Mouse (Mus musculus): ENCODE data around the gene Prr15. TPM values are rescaled to one million over a fixed set of nuclear protein-coding genes. Genes with fewer than 3 reads are reported as not detected.

Prr15 gene
- polyA plus RNA-seq, 1 experiment from 2014 or later: 0.36 TPM

GRCm38 (mm10) chr6:54333652-54334396, 8.2 kb downstream of the Prr15 start:
- Histone ChIP-seq H3K4me1 (replicated peaks; ENCODE audit: control insufficient read depth, insufficient read depth, low read length) (no peaks in the 10 kb centered on the region), H3K36me3 (ENCODE audit: control insufficient read depth, insufficient read depth, low read length) (no peaks in the 10 kb centered on the region), H3K4me2 (replicated peaks; ENCODE audit: low read depth, low read length) (no peak overlapping the region), H3K27me3 (ENCODE audit: control insufficient read depth, insufficient read depth, low read length) (peaks cover 6% of the 10 kb centered on the region; the same call in 1 of the 2 replicates), H3K27ac (ENCODE audit: low read depth, low read length) (no peak overlapping the region), H3K9ac (ENCODE audit: low read depth, low read length) (no peak overlapping the region), H3K4me3 (ENCODE audit: low read depth, low read length) (no peak overlapping the region), H3K9me3 (ENCODE audit: control insufficient read depth, low read length) (no peaks in the 10 kb centered on the region)
- 52% methylated on average over 9 of the region's 9 CpGs for WGBS
- DNase-seq (ENCODE audit: low spot score): no peak
- no peak for ATAC-seq (ENCODE audit: low FRiP score)

- Histone ChIP-seq H3K4me3 (ENCODE audit: low read depth, low read length) (no peak overlapping the region), H3K36me3 (ENCODE audit: control insufficient read depth, insufficient read depth, low read length) (no peaks in the 10 kb centered on the region), H3K9ac (ENCODE audit: low read depth, low read length) (no peak overlapping the region), H3K4me2 (replicated peaks; ENCODE audit: low read depth, low read length) (no peak overlapping the region), H3K9me3 (ENCODE audit: control insufficient read depth, low read length) (no peaks in the 10 kb centered on the region), H3K27me3 (ENCODE audit: control insufficient read depth, insufficient read depth, low read length) (no peaks in the 10 kb centered on the region), H3K27ac (ENCODE audit: low read depth, low read length) (no peak overlapping the region), H3K4me1 (replicated peaks; ENCODE audit: control insufficient read depth, insufficient read depth, low read length) (no peaks in the 10 kb centered on the region)
- 83% methylated on average over 6 of the region's 6 CpGs for WGBS
- ATAC-seq (ENCODE audit: low FRiP score) (no peak), DNase-seq (ENCODE audit: low spot score) (no peak)
Observed at GRCm38 (mm10) chr6:54337321-54337720, 11.7 kb downstream of the Prr15 start.

- DNase-seq (ENCODE audit: low spot score): no peak
Observed at GRCm38 (mm10) chr6:54341133-54341532, 15.5 kb downstream of the Prr15 start.

GRCm38 (mm10) chr6:54342223-54342622, 16.6 kb downstream of the Prr15 start:
- no peaks in the 10 kb centered on the region for H3K27me3 ChIP-seq (ENCODE audit: control insufficient read depth, insufficient read depth, low read length)
- no peak overlapping the region for H3K9ac ChIP-seq (ENCODE audit: low read depth, low read length)
- no peak overlapping the region for H3K4me3 ChIP-seq (ENCODE audit: low read depth, low read length)
- no peak overlapping the region for H3K4me2 ChIP-seq (replicated peaks; ENCODE audit: low read depth, low read length)
- 88% methylated on average over 10 of the region's 10 CpGs for WGBS
- no peak overlapping the region for H3K27ac ChIP-seq (ENCODE audit: low read depth, low read length)
- H3K9me3 ChIP-seq (ENCODE audit: control insufficient read depth, low read length): no peaks in the 10 kb centered on the region
- ATAC-seq (ENCODE audit: low FRiP score): no peak
- DNase-seq (ENCODE audit: low spot score): no peak
- no peaks in the 10 kb centered on the region for H3K36me3 ChIP-seq (ENCODE audit: control insufficient read depth, insufficient read depth, low read length)
- H3K4me1 ChIP-seq (replicated peaks; ENCODE audit: control insufficient read depth, insufficient read depth, low read length): no peaks in the 10 kb centered on the region

More at GRCm38 (mm10) chr6:54341133-54341532, 15.5 kb downstream of the Prr15 start:
- H3K27ac ChIP-seq (ENCODE audit: low read depth, low read length): no peak overlapping the region
- H3K36me3 ChIP-seq (ENCODE audit: control insufficient read depth, insufficient read depth, low read length): no peaks in the 10 kb centered on the region
- 92% methylated on average over 5 of the region's 5 CpGs for WGBS
- no peak for ATAC-seq (ENCODE audit: low FRiP score)
- no peak overlapping the region for H3K4me2 ChIP-seq (replicated peaks; ENCODE audit: low read depth, low read length)
- no peak overlapping the region for H3K4me3 ChIP-seq (ENCODE audit: low read depth, low read length)
- H3K9me3 ChIP-seq (ENCODE audit: control insufficient read depth, low read length): no peaks in the 10 kb centered on the region
- H3K27me3 ChIP-seq (ENCODE audit: control insufficient read depth, insufficient read depth, low read length): no peaks in the 10 kb centered on the region
- no peaks in the 10 kb centered on the region for H3K4me1 ChIP-seq (replicated peaks; ENCODE audit: control insufficient read depth, insufficient read depth, low read length)
- no peak overlapping the region for H3K9ac ChIP-seq (ENCODE audit: low read depth, low read length)

- H3K27me3 ChIP-seq (ENCODE audit: control insufficient read depth, insufficient read depth, low read length): no peaks in the 10 kb centered on the region
- H3K4me3 ChIP-seq (ENCODE audit: low read depth, low read length): no peak overlapping the region
- H3K4me1 ChIP-seq (replicated peaks; ENCODE audit: control insufficient read depth, insufficient read depth, low read length): 0 out of 2 replicates have a peak, but pooled peaks cover 2% of the 10 kb centered on the region
- no peak overlapping the region for H3K9ac ChIP-seq (ENCODE audit: low read depth, low read length)
- no peaks in the 10 kb centered on the region for H3K36me3 ChIP-seq (ENCODE audit: control insufficient read depth, insufficient read depth, low read length)
- no peak overlapping the region for H3K27ac ChIP-seq (ENCODE audit: low read depth, low read length)
- DNase-seq (ENCODE audit: low spot score) (no peak), ATAC-seq (ENCODE audit: low FRiP score) (no peak)
- no peaks in the 10 kb centered on the region for H3K9me3 ChIP-seq (ENCODE audit: control insufficient read depth, low read length)
- WGBS: 84% methylated on average over 5 of the region's 5 CpGs
- H3K4me2 ChIP-seq (replicated peaks; ENCODE audit: low read depth, low read length): no peak overlapping the region
Observed at GRCm38 (mm10) chr6:54351860-54352259, 26.2 kb downstream of the Prr15 start.

GRCm38 (mm10) chr6:54352931-54353690, 27.5 kb downstream of the Prr15 start:
- WGBS: 65% methylated on average over 14 of the region's 14 CpGs
- no peak for DNase-seq (ENCODE audit: low spot score)
- no peak for ATAC-seq (ENCODE audit: low FRiP score)

GRCm38 (mm10) chr6:54353698-54354097, 28.1 kb downstream of the Prr15 start:
- ATAC-seq (ENCODE audit: low FRiP score) (no peak), DNase-seq (ENCODE audit: low spot score) (no peak)
- WGBS: 84% methylated on average over 5 of the region's 5 CpGs
- H3K4me2 ChIP-seq (replicated peaks; ENCODE audit: low read depth, low read length): no peak overlapping the region
- H3K4me3 ChIP-seq (ENCODE audit: low read depth, low read length): no peak overlapping the region
- no peaks in the 10 kb centered on the region for H3K36me3 ChIP-seq (ENCODE audit: control insufficient read depth, insufficient read depth, low read length)
- no peaks in the 10 kb centered on the region for H3K27me3 ChIP-seq (ENCODE audit: control insufficient read depth, insufficient read depth, low read length)
- no peaks in the 10 kb centered on the region for H3K9me3 ChIP-seq (ENCODE audit: control insufficient read depth, low read length)
- H3K27ac ChIP-seq (ENCODE audit: low read depth, low read length): no peak overlapping the region
- H3K9ac ChIP-seq (ENCODE audit: low read depth, low read length): no peak overlapping the region
- 0 out of 2 replicates have a peak, but pooled peaks cover 2% of the 10 kb centered on the region for H3K4me1 ChIP-seq (replicated peaks; ENCODE audit: control insufficient read depth, insufficient read depth, low read length)

More at GRCm38 (mm10) chr6:54352931-54353690, 27.5 kb downstream of the Prr15 start:
- H3K9ac ChIP-seq (ENCODE audit: low read depth, low read length): no peak overlapping the region
- H3K4me1 ChIP-seq (replicated peaks; ENCODE audit: control insufficient read depth, insufficient read depth, low read length): 0 out of 2 replicates have a peak, but pooled peaks cover 2% of the 10 kb centered on the region
- no peaks in the 10 kb centered on the region for H3K9me3 ChIP-seq (ENCODE audit: control insufficient read depth, low read length)
- no peaks in the 10 kb centered on the region for H3K27me3 ChIP-seq (ENCODE audit: control insufficient read depth, insufficient read depth, low read length)
- H3K36me3 ChIP-seq (ENCODE audit: control insufficient read depth, insufficient read depth, low read length): no peaks in the 10 kb centered on the region
- H3K27ac ChIP-seq (ENCODE audit: low read depth, low read length): no peak overlapping the region
- H3K4me3 ChIP-seq (ENCODE audit: low read depth, low read length): no peak overlapping the region
- no peak overlapping the region for H3K4me2 ChIP-seq (replicated peaks; ENCODE audit: low read depth, low read length)

- Histone ChIP-seq H3K9ac (ENCODE audit: low read depth, low read length) (no peak overlapping the region), H3K27me3 (ENCODE audit: control insufficient read depth, insufficient read depth, low read length) (no peaks in the 10 kb centered on the region), H3K9me3 (ENCODE audit: control insufficient read depth, low read length) (no peaks in the 10 kb centered on the region), H3K4me3 (ENCODE audit: low read depth, low read length) (no peak overlapping the region), H3K27ac (ENCODE audit: low read depth, low read length) (no peak overlapping the region), H3K36me3 (ENCODE audit: control insufficient read depth, insufficient read depth, low read length) (no peaks in the 10 kb centered on the region), H3K4me1 (replicated peaks; ENCODE audit: control insufficient read depth, insufficient read depth, low read length) (0 out of 2 replicates have a peak, but pooled peaks cover 2% of the 10 kb centered on the region), H3K4me2 (replicated peaks; ENCODE audit: low read depth, low read length) (no peak overlapping the region)
- 83% methylated on average over 6 of the region's 6 CpGs for WGBS
- no peak for DNase-seq (ENCODE audit: low spot score)
- no peak for ATAC-seq (ENCODE audit: low FRiP score)
Observed at GRCm38 (mm10) chr6:54355626-54356025, 30.0 kb downstream of the Prr15 start.

Measured in hindbrain, embryonic 11.5 days (tissue).